Mouse (Mus musculus): ENCODE results near the gene Mal. TPM values are rescaled to one million over a fixed set of nuclear protein-coding genes. Genes with fewer than 3 reads are reported as not detected.

The Mal gene
- total RNA-seq (2021), result 10 to 100 TPM; 84.9 to 92.5 TPM
- long read RNA-seq, experiment 1, transcript Mal-202 (4 exons, 2,778 nt), result major isoform, 35 of 40 reads
- long read RNA-seq, experiment 1, partial matches to known transcripts, result 1 of 40 reads
- long read RNA-seq, experiment 1, other reads (novel, unspliced or antisense), result 4 of 40 reads
- long read RNA-seq, experiment 2, transcript Mal-202 (4 exons, 2,778 nt), result major isoform, 68 of 75 reads
- long read RNA-seq, experiment 2, partial matches to known transcripts, result 3 of 75 reads
- long read RNA-seq, experiment 2, other reads (novel, unspliced or antisense), result 4 of 75 reads

DNA sequence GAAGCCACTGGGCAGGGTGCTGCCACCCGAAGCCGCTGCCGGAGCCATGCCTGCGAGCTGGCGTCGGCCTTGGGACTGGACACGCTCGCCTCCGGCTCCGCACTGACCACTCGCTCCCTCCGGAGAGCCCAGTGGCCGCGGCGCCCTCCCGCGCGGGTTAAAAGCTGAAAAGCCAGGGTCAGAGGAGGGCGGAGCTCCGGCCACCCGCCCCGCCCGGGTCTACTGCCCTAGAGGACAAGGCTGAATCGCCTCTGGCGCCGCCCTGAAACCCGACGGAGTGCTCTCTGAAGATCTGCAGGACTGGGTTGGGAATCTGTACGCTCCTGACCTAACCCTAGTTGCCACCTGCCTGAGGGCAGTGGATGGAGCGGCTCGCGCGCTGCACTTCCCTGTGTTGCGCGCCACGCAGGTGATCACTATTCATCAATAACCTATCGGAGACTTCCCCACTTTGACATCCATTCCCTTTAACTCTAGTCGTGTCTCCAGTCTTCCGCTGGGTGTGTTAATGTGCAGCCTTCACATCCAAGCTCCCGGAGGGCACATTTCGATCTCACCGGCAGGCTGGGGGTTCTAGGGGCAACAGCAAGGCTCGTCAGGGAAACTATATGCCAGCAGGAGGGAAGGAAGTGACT is at the start of gene Mal:
TSS of gene Mal (minus strand) at position 610 of the 635 bp plus-strand sequence.
- H3K27ac ChIP-seq, result peak within 1 kb of the TSS; percentile 72
- peak; percentile 15 to 46 for DNase-seq (ENCODE audit: low spot score in 2 of 2)
- peak; percentile 40 for TF ChIP-seq CTCF (conservative IDR thresholded peaks at IDR 0.05)
- peak within 1 kb of the TSS; percentile 53 for H3K4me3 ChIP-seq

DNA sequence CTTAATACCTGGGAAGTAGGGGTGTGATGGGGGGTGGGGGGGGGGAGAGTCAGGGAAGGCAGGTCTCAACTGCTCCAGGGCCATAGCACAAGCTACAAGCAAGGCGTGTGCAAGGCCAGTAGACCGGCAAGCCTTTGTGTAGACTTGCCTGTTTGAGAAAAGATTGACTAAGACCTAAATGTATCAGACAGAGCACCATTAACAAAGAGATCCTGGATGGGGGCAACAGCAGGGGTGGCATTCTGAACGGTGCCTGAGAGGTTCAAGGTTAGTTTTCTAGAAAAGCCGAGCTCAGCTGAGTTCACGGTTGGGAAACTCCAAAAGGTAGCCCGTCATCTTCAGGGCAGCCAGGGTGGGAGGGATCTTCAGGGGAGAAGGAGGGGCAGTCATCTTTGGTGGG is 48.8 kb upstream of the Mal start:
- H3K4me3 ChIP-seq, result no peak overlapping the region
- TF ChIP-seq CTCF (conservative IDR thresholded peaks at IDR 0.05), result no peak
- DNase-seq (ENCODE audit: low spot score in 2 of 2), result no peak
- no peak overlapping the region for H3K27ac ChIP-seq

DNA sequence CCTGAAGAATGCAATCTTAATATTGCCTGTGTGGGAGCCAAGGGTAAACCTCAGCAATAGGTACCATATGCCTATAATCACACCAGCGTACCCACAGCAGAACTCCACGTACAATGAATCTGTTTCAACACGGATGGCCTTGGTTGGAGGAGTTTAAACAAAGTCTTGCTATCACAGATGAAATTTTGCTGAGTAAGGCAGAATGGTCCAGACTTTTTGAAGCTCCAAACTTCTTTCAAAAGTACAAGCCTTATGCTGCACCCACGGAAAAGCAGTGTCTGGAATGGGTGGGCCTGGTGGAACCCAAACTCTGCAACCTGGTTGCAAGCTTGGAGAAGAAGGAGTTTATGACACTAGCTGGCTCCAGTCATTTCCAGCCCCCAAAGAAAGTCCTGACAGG is 32.7 kb upstream of the Mal start:
- no peak for TF ChIP-seq CTCF (conservative IDR thresholded peaks at IDR 0.05)
- no peak for DNase-seq (ENCODE audit: low spot score in 2 of 2)
- Histone ChIP-seq H3K27ac (no peak overlapping the region), H3K4me3 (no peak overlapping the region)

DNA sequence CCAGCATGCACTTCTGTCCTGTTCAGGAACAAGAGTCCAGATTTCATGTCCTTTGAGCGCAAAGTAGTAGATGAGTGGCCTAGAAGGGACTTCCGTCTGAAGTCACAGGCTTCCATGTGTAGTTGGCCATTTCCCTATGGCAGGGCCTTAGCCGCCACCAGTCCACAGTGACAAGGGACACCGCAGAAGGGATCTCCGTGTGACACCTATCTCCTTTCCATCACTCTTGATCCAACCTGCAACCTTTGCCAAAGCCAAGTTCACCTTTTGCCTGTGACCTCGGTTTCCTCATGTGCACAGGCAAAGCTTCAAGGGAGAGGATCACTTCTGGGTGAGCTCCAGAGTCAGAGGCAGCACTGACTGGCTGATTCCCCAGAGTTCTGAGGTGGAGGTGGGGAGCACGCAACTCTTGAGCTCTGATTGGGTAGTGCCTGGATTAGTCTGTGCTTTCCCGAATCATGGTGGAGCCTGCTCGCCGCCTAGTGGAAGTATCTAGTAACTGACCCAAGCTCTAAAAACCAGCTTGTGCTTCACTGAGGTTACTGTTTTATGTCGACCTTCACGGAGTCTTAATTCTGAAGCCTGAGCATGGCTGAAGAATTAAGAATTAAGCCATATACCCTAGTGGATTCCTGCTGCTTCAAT is 27.3 kb upstream of the Mal start:
- H3K27ac ChIP-seq, result no peak overlapping the region
- H3K4me3 ChIP-seq, result no peak overlapping the region
- peak; percentile 94 for TF ChIP-seq CTCF (conservative IDR thresholded peaks at IDR 0.05)
- DNase-seq (ENCODE audit: low spot score in 2 of 2), result peak; percentile 71 to 76

DNA sequence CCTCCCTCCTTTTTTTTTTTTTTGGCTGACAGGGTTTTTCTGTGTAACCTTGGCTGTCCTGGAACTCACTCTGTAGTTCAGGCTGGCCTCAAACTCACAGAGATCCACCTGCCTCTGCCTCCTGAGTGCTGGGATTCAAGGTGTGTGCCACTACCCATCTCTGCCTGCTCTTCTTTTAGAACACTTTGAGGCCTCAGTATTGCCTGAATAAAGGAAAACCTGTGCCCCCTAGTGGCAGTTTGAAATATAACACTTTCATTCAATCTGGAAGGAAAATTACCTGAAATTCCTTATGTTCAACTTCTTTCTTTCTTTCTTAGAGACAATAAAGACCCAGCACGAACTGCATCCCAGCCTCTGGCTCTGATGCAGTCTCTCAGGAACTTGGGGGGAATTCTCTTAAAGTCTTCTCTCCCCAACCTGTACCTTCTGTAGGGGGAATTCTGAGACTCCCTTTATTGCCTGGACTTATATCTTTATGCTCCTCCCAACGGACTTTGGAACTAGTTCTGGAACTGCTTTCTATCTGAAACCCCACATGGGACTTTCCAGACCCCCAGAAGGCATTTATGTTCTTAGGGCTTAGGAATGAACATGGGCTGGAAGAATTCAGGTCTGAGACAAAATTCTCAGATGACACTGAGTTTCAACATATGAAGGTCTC is 11.5 kb upstream of the Mal start:
- Histone ChIP-seq H3K4me3 (no peak overlapping the region), H3K27ac (no peak overlapping the region)
- peak; percentile 85 for TF ChIP-seq CTCF (conservative IDR thresholded peaks at IDR 0.05)
- DNase-seq (ENCODE audit: low spot score in 2 of 2), result peak; percentile 29 to 60

DNA sequence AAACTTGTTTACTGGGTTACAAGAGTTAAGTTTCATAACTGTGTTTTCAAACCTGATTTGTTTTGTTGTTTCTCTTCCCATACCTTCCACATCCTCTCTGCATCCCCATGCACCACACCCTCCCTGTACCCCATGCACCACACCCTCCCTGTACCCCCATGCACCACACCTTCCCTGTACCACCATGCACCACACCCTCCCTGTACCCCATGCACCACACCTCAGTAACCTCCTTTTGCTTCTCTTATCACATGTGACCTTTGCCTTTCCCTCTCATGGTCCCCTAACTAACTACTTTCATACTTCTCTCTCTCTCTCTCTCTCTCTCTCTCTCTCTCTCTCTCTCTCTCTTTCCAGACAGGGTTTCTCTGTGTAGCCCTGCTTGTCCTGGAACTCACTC is 10.5 kb upstream of the Mal start:
- TF ChIP-seq CTCF (conservative IDR thresholded peaks at IDR 0.05), result no peak
- DNase-seq (ENCODE audit: low spot score in 2 of 2), result no peak
- Histone ChIP-seq H3K4me3 (no peak overlapping the region), H3K27ac (no peak overlapping the region)

DNA sequence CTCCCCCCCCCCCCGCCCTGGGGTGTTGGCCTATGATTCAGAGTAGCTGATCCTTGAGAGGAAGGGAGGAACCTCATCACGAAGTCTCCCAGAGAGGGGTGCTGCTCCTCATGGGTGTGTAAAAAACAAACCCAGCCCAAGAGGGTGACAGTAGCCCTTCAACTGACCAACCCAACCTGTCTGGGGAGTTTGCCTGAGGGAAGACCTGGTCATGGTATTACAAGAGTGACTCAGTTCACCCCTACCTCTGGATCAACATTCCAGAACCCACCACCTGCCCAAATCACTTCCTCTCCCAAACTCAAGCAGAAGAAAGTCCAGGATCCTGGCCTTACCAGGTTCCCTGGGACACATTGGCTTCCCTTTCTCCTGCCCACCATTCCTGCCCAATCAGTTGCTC is 6.2 kb upstream of the Mal start:
- TF ChIP-seq CTCF (conservative IDR thresholded peaks at IDR 0.05), result no peak
- no peak for DNase-seq (ENCODE audit: low spot score in 2 of 2)
- Histone ChIP-seq H3K4me3 (no peak overlapping the region), H3K27ac (no peak overlapping the region)

DNA sequence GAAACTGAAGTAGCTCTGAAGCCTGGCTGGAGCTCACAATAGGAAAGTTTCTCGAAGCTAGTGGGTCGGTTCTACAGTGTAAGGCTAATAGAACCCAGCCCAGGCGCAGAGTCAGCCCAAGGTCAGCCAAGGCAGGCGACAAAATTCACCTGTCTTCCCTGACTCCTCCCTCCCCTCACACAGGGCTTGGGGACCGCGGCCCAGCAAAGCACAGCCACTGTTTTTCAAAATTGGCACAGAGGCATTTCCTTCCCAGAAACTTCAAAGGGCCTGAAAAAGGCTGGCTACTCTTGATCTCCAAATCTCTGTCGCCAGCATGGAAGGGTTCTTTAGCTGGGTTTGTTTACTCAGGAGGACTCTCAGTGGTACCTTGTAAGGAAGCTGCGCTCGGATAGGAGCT is 1.1 kb downstream of the Mal start:
- no peak for TF ChIP-seq CTCF (conservative IDR thresholded peaks at IDR 0.05)
- H3K27ac ChIP-seq, result peak overlapping the region; percentile 72
- peak overlapping the region; percentile 53 for H3K4me3 ChIP-seq
- no peak for DNase-seq (ENCODE audit: low spot score in 2 of 2)

DNA sequence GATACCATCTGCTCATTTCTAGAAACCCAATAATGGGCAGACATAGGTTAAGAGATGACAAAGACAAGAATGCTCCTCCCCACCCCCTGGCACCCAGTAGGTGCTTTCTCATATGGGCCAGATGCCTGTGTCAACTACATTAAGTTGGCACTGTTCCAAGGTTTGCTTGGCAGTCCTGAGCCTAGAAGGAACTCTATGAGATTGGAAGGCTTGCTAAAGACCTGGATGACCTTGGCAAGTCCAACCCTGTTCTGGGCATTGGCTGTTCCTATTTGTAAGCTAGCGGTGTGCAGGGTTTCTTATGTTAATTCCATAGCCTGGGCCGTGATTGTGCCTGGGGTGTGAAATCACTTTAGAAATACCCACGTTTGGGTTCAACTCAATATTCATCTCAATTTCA is 1.7 kb downstream of the Mal start:
- peak overlapping the region; percentile 23; the same call in 1 of the 2 replicates for H3K27ac ChIP-seq
- peak overlapping the region; percentile 53 for H3K4me3 ChIP-seq
- no peak for DNase-seq (ENCODE audit: low spot score in 2 of 2)
- no peak for TF ChIP-seq CTCF (conservative IDR thresholded peaks at IDR 0.05)

DNA sequence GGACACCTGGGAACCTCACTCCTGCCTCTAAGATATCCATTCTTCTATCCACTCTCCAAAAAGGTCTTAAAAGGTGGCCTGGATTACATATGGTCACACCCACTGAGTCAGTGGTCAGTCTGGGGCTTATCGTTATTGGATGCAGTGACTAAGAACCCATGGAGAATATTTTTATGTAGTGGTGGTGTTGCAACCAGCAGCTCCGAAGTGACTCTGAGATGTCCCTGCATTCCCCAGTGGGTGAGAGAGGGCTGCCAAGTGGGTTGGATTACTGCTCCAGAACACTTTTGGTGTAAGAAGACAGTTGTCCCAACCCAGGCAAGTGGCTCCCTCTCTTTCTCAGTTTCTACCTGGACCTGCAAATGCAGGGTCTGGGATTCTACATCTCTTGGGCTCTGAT is 3.7 kb downstream of the Mal start:
- no peak for DNase-seq (ENCODE audit: low spot score in 2 of 2)
- H3K4me3 ChIP-seq, result no peak overlapping the region

DNA sequence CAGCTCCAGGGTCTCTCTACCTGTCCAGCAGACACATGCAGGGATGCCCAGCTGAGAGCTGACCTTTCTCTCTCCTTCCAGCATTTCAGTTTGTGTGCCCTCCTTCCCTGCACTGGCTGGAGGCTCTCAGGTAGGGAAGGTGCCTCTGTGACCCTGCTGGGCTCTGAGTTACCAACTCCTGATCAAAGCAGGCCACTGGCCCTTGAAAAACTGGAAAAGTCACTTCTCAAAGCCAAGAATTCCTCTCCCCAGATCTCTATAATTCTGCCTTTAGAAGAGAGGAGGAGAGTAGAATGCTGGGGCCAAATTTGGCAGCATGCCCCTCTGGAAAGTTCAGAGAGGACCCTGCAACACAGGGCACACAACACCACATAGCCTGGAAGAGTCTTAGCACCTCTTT is 4.2 kb downstream of the Mal start:
- no peak overlapping the region for H3K27ac ChIP-seq
- DNase-seq (ENCODE audit: low spot score in 2 of 2), result no peak

More for the DNA sequence above, 3.7 kb downstream of the Mal start:
- H3K27ac ChIP-seq, result no peak overlapping the region
- no peak for TF ChIP-seq CTCF (conservative IDR thresholded peaks at IDR 0.05)

DNA sequence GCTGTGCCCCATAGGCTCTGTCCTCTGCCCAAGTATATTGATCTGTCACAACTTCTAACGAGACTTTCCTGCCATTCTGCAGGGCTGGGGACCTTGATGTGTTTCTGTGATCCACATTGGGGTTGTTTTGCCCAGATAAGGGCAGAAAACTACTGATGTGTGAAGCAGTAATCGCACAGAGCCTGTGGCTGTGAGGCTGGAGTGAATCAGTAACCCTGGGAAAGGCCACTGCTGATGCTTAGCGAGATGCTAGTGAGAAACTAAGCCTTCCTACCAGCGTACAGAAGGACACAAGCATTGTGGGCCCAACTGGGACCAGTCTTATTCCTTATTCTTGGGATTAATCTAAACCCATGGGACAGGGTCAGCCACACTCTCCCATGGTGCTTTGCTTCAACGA is 4.9 kb downstream of the Mal start:
- Histone ChIP-seq H3K4me3 (no peak overlapping the region), H3K27ac (no peak overlapping the region; the same call in 1 of the 2 replicates)
- no peak for DNase-seq (ENCODE audit: low spot score in 2 of 2)
- no peak for TF ChIP-seq CTCF (conservative IDR thresholded peaks at IDR 0.05)

More for the DNA sequence above, 4.2 kb downstream of the Mal start:
- H3K4me3 ChIP-seq, result no peak overlapping the region
- TF ChIP-seq CTCF (conservative IDR thresholded peaks at IDR 0.05), result no peak

DNA sequence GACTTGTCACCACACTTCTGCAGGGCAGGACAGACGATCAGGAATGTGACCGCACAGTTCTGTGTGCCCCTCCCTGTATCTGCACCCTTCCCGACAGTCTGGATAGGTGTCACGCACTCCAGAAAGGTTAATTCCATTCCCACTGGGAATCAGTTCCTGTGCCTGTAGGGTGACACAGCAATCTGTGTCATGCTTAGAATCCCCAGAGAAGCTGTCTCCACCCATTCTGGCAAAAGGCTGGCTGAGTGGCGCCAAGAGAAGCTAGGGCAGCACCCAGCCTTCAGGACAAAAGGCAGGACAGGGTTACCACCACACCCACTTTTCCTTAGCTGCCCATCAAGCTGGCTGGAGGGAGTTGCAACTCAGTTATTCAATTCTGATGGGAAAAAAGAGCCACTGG is 6.6 kb downstream of the Mal start:
- DNase-seq (ENCODE audit: low spot score in 2 of 2), result no peak
- H3K4me3 ChIP-seq, result no peak overlapping the region
- H3K27ac ChIP-seq, result no peak overlapping the region
- no peak for TF ChIP-seq CTCF (conservative IDR thresholded peaks at IDR 0.05)

All from layer of hippocampus, adult 2 months (tissue).